Mouse (Mus musculus) granulocyte monocyte progenitor cell, adult 5-6 weeks (primary cell): ENCODE data around the gene Lnx1. TPM values are rescaled to one million over a fixed set of nuclear protein-coding genes. Genes with fewer than 3 reads are reported as not detected.
A peak's percentile ranks its signal among the peaks of the same experiment; 100 is the strongest.

ENCODE experiments used
- ATAC-seq: replicated peaks from 2 replicates; pipeline ENCODE4 v1.8.0; 2016; ENCODE audit warnings: mild to moderate bottlenecking, moderate TSS enrichment, inconsistent platforms; ENCODE audit not compliant: poor library complexity, severe bottlenecking
- total RNA-seq, 2 experiments: library from RNA; stranded (forward) in 1 of 2; stranded (reverse) in 1 of 2; fragments of 200-712, 200-1000 nt in 1 of 2; fragments of >200 nt in 1 of 2; fragmentation: Nextera tagmentation in 1 of 2; gene quantifications; 2 replicates each; pipeline ENCODE4 v1.2.3; 2014 to 2017

Gene Lnx1
- total RNA-seq, 2 experiments from 2014 or later, result 0.05 TPM; not detected in 1

GRCm38 (mm10) chr5:74657930-74658329, 44.8 kb downstream of the Lnx1 start:
- ATAC-seq, result no peak

- no peak for ATAC-seq
Measured at GRCm38 (mm10) chr5:74656410-74656809, 46.3 kb downstream of the Lnx1 start.

GRCm38 (mm10) chr5:74654527-74654926, 48.2 kb downstream of the Lnx1 start:
- no peak for ATAC-seq

GRCm38 (mm10) chr5:74653766-74654165, 48.9 kb downstream of the Lnx1 start:
- ATAC-seq, result no peak

GRCm38 (mm10) chr5:74649122-74649521, 53.6 kb downstream of the Lnx1 start:
- ATAC-seq, result no peak

- no peak for ATAC-seq
Measured at GRCm38 (mm10) chr5:74648216-74648615, 54.5 kb downstream of the Lnx1 start.

- ATAC-seq, result no peak
Measured at GRCm38 (mm10) chr5:74647584-74647984, 55.1 kb downstream of the Lnx1 start.

- ATAC-seq, result no peak
Measured at GRCm38 (mm10) chr5:74642291-74642690, 60.4 kb downstream of the Lnx1 start.

GRCm38 (mm10) chr5:74641000-74641399, 61.7 kb downstream of the Lnx1 start:
- peak; percentile 67; the same call in 1 of the 2 replicates for ATAC-seq

- ATAC-seq, result no peak
Measured at GRCm38 (mm10) chr5:74640504-74640903, 62.2 kb downstream of the Lnx1 start.

- no peak for ATAC-seq
Measured at GRCm38 (mm10) chr5:74639516-74639915, 63.2 kb downstream of the Lnx1 start.

GRCm38 (mm10) chr5:74634391-74634790, 68.3 kb downstream of the Lnx1 start:
- no peak for ATAC-seq

GRCm38 (mm10) chr5:74633453-74633852, 69.3 kb downstream of the Lnx1 start:
- no peak for ATAC-seq

- ATAC-seq, result peak; percentile 94
Measured at GRCm38 (mm10) chr5:74632369-74633114, 70.2 kb downstream of the Lnx1 start.

- ATAC-seq, result no peak
Measured at GRCm38 (mm10) chr5:74628001-74628400, 74.7 kb downstream of the Lnx1 start.

GRCm38 (mm10) chr5:74624385-74624784, 78.3 kb downstream of the Lnx1 start:
- no peak for ATAC-seq

- no peak for ATAC-seq
Measured at GRCm38 (mm10) chr5:74623316-74624000, 79.3 kb downstream of the Lnx1 start.

- no peak for ATAC-seq
Measured at GRCm38 (mm10) chr5:74621691-74622470, 80.8 kb downstream of the Lnx1 start.

GRCm38 (mm10) chr5:74618573-74619059, 84.1 kb downstream of the Lnx1 start:
- ATAC-seq, result no peak

- no peak for ATAC-seq
Measured at GRCm38 (mm10) chr5:74617816-74618572, 84.7 kb downstream of the Lnx1 start.
